Mouse (Mus musculus): Measurements from ENCODE around the gene Hhat. TPM values are rescaled to one million over a fixed set of nuclear protein-coding genes. Genes with fewer than 3 reads are reported as not detected.

Gene Hhat
- total RNA-seq, 2 experiments from 2014 or later = 3.8 to 5.6 TPM

DNA sequence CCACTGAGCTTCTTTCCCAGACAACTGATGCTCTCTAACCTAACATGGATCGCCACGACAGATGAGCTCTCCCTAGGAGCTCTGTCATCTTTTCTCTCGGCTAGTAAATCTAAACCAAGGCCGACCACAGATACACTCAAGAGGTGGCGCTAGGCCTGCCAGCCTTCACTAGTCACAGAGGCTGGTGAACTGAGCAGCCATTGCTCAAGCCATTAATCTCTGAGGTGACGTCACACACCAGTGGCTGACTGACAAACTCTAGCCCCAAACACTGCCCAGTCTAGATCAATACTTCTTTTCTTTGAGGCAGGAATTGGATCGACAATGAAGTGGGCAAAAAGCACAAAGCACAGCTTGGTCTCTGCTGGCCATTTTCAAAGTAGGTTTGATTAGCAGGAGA is 226.1 kb downstream of the Hhat start:
- no peak for DNase-seq

DNA sequence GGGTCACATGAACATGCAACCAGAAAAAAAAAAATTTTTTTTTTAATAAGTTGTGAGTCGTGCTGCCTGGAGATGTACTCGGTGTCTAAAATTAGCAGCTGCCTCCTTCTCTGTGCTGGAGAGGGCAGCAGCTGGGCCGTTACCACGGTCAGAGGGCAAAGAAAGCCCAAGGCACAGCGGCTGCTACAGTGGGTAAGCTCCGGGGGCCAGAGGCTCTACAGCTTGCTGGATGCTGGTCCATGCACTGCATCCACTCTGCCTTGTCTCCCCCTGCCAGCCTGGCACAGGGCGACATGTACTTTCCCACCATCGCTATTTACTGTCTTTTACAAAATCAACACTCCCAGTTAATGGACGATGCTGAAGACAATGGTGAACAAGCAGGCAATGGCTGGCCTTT is 226.9 kb downstream of the Hhat start:
- no peak for DNase-seq

GRCm38 (mm10) chr1:192543686-192544085 is 227.3 kb downstream of the Hhat start:
- DNase-seq = no peak

GRCm38 (mm10) chr1:192542093-192542492 is 228.9 kb downstream of the Hhat start:
- DNase-seq = no peak

DNA sequence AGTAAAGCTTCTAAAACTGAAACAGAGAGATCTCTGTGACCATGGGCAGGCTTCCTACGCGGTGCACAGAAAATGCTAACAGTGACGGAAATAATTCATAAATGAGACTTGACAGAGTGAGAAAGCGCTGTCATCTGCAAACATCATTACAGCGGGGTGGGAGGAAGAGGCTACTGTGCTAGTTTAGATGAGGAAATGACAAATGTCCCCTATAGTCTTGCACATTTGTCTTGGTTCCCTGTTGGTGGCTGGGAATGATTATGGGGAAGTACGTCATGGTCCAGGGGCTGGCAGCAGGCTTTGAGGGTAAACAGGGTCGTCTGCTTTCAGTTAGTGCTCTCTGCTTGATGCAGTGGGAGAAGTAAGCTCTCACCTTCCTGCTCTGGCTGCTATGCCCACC is 233.9 kb downstream of the Hhat start:
- DNase-seq = no peak

GRCm38 (mm10) chr1:192536440-192536839 is 234.6 kb downstream of the Hhat start:
- DNase-seq = no peak

- no peak for DNase-seq
These were observed 238.0 kb downstream of the Hhat start for GRCm38 (mm10) chr1:192533016-192533415.

- no peak for DNase-seq
These were observed 238.8 kb downstream of the Hhat start for GRCm38 (mm10) chr1:192532212-192532611.

DNA sequence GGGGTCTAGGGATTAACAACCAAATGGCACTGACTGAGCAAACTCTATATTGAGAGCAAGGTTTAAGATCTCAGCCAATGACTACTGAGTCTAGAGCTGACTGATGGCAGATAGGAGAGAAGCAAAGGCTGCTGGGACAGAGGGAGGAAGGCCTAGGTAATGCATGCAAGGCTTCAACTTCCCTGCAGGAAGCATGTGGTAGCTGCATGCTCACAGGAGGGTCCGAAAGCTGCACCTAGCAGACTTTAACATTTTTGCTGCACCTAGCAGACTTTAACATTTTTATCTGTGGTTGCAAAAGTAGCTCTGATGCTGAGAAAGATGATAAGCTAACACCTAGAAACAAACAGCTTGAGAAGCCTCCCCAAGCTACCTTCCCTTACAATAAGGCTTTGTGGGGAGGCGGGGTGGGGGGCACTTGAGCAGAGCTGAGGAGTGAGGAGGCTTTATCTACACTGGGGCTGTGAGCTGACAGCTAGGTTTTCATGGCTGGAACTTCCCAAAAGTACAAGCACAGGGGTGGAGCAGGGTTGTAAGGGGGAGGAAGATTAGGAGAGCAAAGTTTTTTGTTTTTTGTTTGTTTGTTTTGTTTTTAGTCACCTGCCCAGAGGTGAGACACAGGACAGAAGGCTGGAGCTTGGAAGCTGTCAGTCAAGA is 239.4 kb downstream of the Hhat start:
- no peak for DNase-seq

GRCm38 (mm10) chr1:192525711-192526350 is 245.2 kb downstream of the Hhat start:
- DNase-seq = no peak

GRCm38 (mm10) chr1:192522376-192523178 is 248.4 kb downstream of the Hhat start:
- no peak for DNase-seq

- DNase-seq = peak; percentile 40
These were observed 250.1 kb downstream of the Hhat start for GRCm38 (mm10) chr1:192520836-192521435.

- no peak for DNase-seq
These were observed 251.3 kb downstream of the Hhat start for GRCm38 (mm10) chr1:192519713-192520112.

DNA sequence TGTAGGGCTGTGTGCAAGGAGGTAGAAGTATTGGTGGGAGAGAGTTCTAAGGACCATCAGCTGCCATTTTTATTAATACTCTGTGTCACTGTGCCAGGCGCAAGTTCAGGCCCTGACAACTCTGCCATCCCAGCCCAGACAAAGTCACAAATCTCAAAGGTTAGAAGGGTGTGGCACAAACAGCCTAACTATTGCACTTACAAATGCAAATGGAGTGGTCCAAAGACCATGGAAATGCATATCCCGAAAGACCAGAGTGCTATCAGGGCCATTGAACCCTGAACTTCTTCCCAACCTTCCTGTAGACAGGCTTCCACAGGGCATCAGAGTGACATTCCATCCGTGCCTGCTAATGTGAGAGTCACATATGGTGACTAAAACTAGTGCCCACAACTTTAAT is 255.7 kb downstream of the Hhat start:
- no peak for DNase-seq

GRCm38 (mm10) chr1:192512821-192513220 is 258.2 kb downstream of the Hhat start:
- no peak for DNase-seq

GRCm38 (mm10) chr1:192503651-192504050 is 267.4 kb downstream of the Hhat start:
- DNase-seq = no peak

- DNase-seq = no peak
These were observed 268.2 kb downstream of the Hhat start for GRCm38 (mm10) chr1:192502835-192503234.

GRCm38 (mm10) chr1:192502016-192502415 is 269.0 kb downstream of the Hhat start:
- DNase-seq = no peak

DNA sequence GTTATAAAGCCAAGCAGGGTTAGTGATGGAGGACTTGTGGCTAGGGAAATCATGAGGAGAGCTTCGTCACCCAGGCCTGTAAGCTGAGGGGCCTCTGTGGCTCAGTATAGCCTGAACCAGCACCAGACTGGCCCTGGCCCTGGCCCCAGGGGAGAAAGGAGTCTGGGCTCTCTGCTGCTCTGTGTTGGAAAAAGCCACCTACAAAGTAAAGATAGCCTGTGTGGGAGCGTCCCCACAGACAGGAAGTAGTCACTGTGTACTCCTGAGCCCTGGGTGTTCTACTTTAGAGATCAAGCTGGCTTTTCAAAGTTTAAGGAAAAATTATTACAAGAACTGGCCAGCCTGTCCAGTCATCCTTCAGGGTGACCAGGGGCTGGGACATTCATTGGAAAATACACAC is 273.5 kb downstream of the Hhat start:
- no peak for DNase-seq

GRCm38 (mm10) chr1:192489908-192490825 is 280.9 kb downstream of the Hhat start:
- no peak for DNase-seq

DNA sequence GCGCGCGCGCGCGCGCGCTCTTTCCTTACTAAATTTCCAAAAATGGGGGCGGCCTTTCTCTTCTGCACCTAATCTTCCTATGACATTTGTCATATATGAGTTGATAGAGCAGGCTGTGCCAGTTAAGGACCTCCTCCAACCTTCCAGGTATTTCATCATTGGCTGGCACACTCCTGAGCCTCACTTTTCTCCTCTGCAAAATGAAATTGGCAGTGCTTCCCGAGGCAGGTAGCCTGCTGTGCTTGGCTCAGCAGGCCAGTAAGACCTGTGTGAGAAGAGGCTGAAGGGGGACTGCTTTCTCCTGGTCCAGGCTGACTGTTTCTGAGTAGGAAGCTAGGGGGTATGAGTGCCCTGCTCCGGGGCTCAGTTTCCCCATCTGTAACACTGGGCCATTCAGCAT is 283.5 kb downstream of the Hhat start:
- DNase-seq = no peak

- DNase-seq = no peak
These were observed 286.0 kb downstream of the Hhat start for GRCm38 (mm10) chr1:192485030-192485429.
